Mouse (Mus musculus) Patski (cell line): ENCODE data around the gene Pcsk5. TPM values are rescaled to one million over a fixed set of nuclear protein-coding genes. Genes with fewer than 3 reads are reported as not detected.

Source experiments
- ATAC-seq: fragments of 100-300 bp; one replicate; pipeline ENCODE4 v1.8.0; 2021
- CTCF ChIA-PET: fragments of 350-600 bp; sonication (Branson Sonifier 250); formaldehyde crosslinking; loops from one replicate; lab custom pipeline; 2022; ENCODE audit warnings: inconsistent platforms; lab: Charles Lee
- POLR2A ChIA-PET: fragments of 350-600 bp; sonication (Branson Sonifier 250); formaldehyde crosslinking; loops from one replicate; lab custom pipeline; 2022; ENCODE audit warnings: antibody characterized with exemption, inconsistent platforms; lab: Charles Lee
- DNase-seq: peaks from one replicate; pipeline ENCODE4 v3.0.0-alpha.2; 2011; ENCODE audit warnings: low read depth, low spot score
- H3K27me3 ChIP-seq: fragments of 371-371 bp; one replicate; pipeline ENCODE4 v1.5.1; 2021
- CTCF ChIP-seq: fragments of 100-300 bp; IDR thresholded peaks from one replicate; pipeline ENCODE4 v1.5.1; 2021
- in situ Hi-C: fragments of 300-500 bp; cut with MboI; formaldehyde crosslinking; loops from 3 replicates; pipeline ENCODE4 v1.11.1; 2018; ENCODE audit warnings: low pct_unique_long_range_greater_than_20kb, mixed read lengths
- polyA plus RNA-seq: library from polyadenylated mRNA; unstranded; gene quantifications from one replicate; pipeline ENCODE4 v1.2.3, GENCODE M21; 2021

Gene Pcsk5
- polyA plus RNA-seq, 1 experiment from 2014 or later: 2.3 TPM

DNA sequence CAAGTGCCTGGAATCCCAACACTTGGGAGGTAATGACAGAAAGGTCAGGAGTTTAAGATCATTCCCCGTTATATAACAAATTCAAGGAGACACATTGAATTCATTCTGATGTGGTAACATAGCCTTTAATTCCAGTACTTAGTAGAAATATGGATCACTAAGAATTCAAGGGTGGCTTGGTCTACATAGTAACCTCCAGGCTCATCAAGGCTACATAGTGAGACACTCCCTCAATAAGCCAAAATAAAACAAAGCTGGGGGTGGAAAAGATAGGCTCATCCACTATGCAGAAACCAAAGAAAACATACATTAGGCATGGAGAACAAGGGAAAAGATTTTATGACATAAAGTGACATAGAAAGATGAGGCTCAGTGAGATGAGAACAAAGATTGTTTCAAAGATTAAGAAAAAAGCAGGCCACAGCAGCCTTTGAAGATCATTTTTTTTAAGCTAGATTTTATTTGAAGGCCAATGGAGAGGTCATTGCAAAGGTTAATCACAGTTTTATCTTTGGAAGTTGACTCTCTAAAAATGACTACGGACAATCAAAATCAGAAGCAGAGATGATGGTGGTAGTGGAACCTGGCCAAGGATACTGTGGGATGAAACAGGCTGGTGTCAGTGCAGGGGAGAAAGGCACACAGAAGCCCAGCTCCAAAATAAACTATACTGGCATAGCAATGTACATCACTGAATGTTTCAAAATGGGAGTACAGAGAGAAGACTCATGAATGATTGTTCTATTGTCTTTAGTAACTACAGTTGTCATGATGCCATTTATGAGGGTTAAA is 52.8 kb downstream of the Pcsk5 start:
- DNase-seq: no peak
- CTCF ChIA-PET: interaction anchor here (1.0 kb wide), 1 partner anchor 8 kb away, joined by 3 read pairs; no protein-coding TSS in a partner anchor
- in situ Hi-C loops: no loop called here
- TF ChIP-seq CTCF: no peak
- POLR2A ChIA-PET: no interaction called here
- no peak for ATAC-seq
- H3K27me3 ChIP-seq: no peaks in the 10 kb centered on the region

DNA sequence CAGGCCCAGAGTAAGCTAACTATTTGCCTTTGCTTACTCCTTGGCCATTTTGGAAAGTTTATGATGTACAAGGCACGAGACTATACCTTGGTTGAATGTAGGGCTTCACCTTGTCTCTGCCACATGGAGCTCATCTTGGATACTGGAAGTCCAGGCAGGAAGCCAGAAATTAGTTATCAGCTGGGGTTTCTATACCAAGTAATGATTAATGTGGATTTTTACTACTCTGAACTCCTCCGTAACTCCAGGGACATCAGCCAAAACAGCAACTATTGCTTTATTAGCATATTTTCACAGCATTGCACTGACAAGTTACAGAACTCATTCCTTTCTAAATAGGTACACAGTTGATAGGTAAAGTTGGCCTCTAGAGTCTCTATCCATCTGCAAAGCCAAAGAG is 54.2 kb downstream of the Pcsk5 start:
- H3K27me3 ChIP-seq: no peaks in the 10 kb centered on the region
- ChIA-PET CTCF (interaction anchor here (1.6 kb wide), 1 partner anchor 10 kb away, joined by 3 read pairs; no protein-coding TSS in a partner anchor), POLR2A (no interaction called here)
- ATAC-seq (no peak), DNase-seq (no peak)
- in situ Hi-C loops: no loop called here
- TF ChIP-seq CTCF: no peak

- ChIA-PET CTCF (interaction anchor here (1.3 kb wide), 1 partner anchor 9 kb away, joined by 3 read pairs; no protein-coding TSS in a partner anchor), POLR2A (no interaction called here)
- DNase-seq (no peak), ATAC-seq (no peak)
- TF ChIP-seq CTCF: no peak
- in situ Hi-C loops: no loop called here
- no peaks in the 10 kb centered on the region for H3K27me3 ChIP-seq
These were observed 56.1 kb downstream of the Pcsk5 start for GRCm38 (mm10) chr19:17781323-17781722.

DNA sequence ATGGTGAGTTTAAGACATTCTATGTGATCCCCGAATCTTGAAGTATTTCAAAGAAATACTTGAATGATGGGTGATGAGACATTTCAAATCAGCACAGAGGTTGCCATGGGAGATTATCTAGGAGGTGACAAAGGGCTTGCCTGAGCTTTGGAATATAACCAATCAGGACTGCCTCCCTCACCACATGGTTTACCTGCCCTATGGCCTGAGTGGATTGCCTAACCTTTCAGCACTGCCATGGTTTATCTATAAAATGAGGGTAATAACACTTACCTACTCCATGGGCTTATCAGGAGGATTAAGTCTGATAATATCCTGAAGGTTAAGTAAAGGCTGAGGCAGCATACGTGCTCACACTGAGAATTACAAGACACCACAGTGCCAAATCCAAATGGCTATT is 61.5 kb downstream of the Pcsk5 start:
- ChIA-PET POLR2A (no interaction called here), CTCF (no interaction called here)
- no peak for DNase-seq
- no peak for ATAC-seq
- H3K27me3 ChIP-seq: no peaks in the 10 kb centered on the region
- TF ChIP-seq CTCF: no peak
- in situ Hi-C loops: no loop called here

DNA sequence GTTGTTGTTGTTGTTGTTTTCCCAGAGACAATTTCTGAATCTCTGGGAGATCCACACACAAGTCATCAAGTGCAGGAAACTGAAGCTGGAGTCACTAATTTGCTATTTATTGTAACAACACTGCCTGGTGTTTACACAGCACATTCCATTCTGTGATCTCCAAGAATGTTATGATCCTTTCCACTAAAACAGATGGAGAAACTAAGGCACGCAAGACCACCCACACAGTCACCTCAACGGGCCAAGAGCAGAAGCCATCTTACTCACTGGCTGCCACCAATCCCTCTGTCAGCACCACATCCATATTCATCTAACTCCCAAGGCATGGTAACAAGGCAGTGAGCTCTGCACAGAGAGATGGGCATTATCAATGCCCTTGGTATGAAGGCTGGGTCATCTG is 62.3 kb downstream of the Pcsk5 start:
- TF ChIP-seq CTCF: no peak
- DNase-seq (no peak), ATAC-seq (no peak)
- no peaks in the 10 kb centered on the region for H3K27me3 ChIP-seq
- in situ Hi-C loops: no loop called here
- ChIA-PET POLR2A (no interaction called here), CTCF (interaction anchor here (1.5 kb wide), 1 partner anchor 10 kb away, joined by 3 read pairs; no protein-coding TSS in a partner anchor)

- DNase-seq: no peak
These were observed 63.4 kb downstream of the Pcsk5 start for GRCm38 (mm10) chr19:17774061-17774460.

DNA sequence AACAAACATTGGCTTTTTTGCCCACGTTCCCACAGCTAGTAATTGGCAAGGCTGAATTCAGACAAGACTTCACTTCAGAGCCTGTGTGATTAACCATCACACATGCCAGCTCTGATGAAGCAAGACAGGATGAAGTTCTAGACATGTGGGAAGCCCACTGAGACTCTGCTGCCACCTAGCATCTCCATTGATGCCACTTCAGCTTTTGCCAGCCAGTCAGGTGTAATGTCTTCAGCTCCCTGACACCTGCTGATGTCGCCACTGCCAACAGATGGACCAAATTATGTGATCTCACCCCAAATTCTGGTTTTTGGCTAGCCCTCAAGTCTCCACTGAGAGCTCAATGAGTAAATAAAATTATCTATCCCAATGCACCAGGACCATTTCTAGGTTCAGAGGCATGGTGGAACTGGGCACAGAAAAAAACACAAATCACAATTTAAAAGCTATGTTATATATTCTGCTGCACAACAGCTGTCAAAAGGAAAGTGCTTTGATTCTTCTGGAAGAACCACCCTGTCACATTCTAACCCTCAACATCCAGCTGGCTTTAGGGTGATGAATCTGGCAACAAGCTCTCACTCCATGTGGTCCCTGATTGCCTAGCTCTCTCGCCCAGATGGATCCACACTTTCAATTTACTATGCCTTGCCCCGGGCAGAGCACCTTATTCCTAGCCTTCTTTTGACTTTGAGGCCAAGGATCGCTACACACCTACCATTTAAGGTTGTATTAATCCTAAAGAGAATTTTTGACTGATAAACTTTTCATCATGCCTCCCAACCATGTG is 67.6 kb downstream of the Pcsk5 start:
- CTCF ChIA-PET: interaction anchor here (0.9 to 1.0 kb wide), 3 partner anchors 9 to 18 kb away, joined by 3 read pairs; no protein-coding TSS in a partner anchor
- in situ Hi-C loops: no loop called here
- no peak for DNase-seq
- POLR2A ChIA-PET: no interaction called here
- H3K27me3 ChIP-seq: no peaks in the 10 kb centered on the region
- peak; percentile 59 for TF ChIP-seq CTCF
- no peak for ATAC-seq

More at GRCm38 (mm10) chr19:17774061-17774460, 63.4 kb downstream of the Pcsk5 start:
- TF ChIP-seq CTCF: no peak
- in situ Hi-C loops: no loop called here
- ChIA-PET CTCF (interaction anchor here (1.5 kb wide), 1 partner anchor 9 kb away, joined by 3 read pairs; no protein-coding TSS in a partner anchor), POLR2A (interaction anchor here (1.1 kb wide), 1 partner anchor 25 kb away, joined by 3 read pairs; no protein-coding TSS in a partner anchor)
- no peak for ATAC-seq
- no peaks in the 10 kb centered on the region for H3K27me3 ChIP-seq

DNA sequence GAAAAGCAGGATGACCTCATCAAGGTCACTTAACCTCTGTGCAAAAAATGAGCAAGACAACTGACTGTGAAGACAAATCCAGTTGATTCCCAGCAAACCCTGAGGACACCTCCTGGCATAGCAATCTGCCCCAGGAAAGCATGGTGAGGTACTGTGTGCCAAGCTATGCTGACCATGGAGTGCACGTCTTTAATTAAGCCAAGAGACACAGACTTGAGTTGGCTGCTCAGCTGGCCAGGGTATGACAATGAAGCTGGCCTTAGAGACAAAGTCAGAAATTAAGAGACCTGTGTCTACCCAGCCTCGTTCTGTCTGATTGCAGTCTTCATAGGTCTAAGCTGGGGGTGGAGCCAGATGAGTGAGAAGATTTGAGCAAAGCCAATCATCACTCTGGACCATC is 72.4 kb downstream of the Pcsk5 start:
- no peak for TF ChIP-seq CTCF
- DNase-seq (no peak), ATAC-seq (no peak)
- ChIA-PET CTCF (interaction anchor here (0.9 kb wide), 1 partner anchor 10 kb away, joined by 3 read pairs; no protein-coding TSS in a partner anchor), POLR2A (no interaction called here)
- no peaks in the 10 kb centered on the region for H3K27me3 ChIP-seq
- in situ Hi-C loops: no loop called here

DNA sequence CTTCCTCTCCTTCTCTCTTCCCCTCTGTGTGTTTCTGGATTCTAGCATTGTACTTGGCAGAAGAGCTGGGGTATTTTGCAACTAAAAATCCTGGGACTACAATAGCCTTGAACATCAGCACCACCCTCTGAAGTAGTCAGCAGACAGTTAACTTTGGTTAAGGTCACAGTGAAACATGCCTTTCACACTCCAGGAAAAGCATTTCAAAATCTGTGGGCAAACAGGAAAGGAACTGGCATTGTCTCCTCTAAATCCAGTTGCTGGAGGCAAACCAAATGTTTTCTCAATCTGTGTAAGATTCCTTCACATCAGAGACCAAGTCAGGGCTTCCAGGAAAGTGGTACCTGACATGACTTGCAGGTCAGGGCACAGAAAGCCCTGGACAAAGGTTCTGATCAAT is 74.7 kb downstream of the Pcsk5 start:
- peak; percentile 21 for ATAC-seq
- POLR2A ChIA-PET: no interaction called here
- CTCF ChIA-PET: interaction anchor here (0.6 kb wide), 1 partner anchor 9 kb away, joined by 3 read pairs; no protein-coding TSS in a partner anchor
- no peak for DNase-seq
- in situ Hi-C loops: no loop called here
- H3K27me3 ChIP-seq: no peaks in the 10 kb centered on the region
- no peak for TF ChIP-seq CTCF

- DNase-seq: no peak
- no peak for TF ChIP-seq CTCF
- in situ Hi-C loops: no loop called here
- CTCF ChIA-PET: no interaction called here
- no peak for ATAC-seq
- H3K27me3 ChIP-seq: no peaks in the 10 kb centered on the region
- POLR2A ChIA-PET: no interaction called here
These were observed 75.8 kb downstream of the Pcsk5 start for GRCm38 (mm10) chr19:17761678-17762077.

DNA sequence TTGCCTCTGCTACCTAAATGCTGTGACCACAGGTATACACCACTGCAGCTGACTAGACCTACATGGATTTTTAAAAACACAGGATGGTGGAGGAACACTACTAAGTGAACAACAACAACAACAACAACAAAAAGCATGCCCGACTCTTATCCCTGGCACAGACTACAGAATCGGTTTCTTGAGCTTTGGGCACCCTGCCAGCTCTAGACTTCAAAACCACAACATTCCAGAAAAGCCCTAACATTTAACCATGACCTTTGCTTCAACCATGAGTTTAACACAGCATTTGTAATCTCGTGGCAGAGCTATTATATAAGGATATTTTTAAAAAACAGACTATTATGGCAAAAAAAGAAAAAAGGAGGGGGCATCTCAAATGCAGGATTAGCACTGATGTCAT is 84.6 kb downstream of the Pcsk5 start:
- ChIA-PET POLR2A (interaction anchor here (0.6 kb wide), 1 partner anchor 52 kb away, joined by 8 read pairs; no protein-coding TSS in a partner anchor), CTCF (no interaction called here)
- H3K27me3 ChIP-seq: no peaks in the 10 kb centered on the region
- TF ChIP-seq CTCF: no peak
- in situ Hi-C loops: no loop called here
- DNase-seq (peak; percentile 13), ATAC-seq (no peak)
